In the genomic region with DNA sequence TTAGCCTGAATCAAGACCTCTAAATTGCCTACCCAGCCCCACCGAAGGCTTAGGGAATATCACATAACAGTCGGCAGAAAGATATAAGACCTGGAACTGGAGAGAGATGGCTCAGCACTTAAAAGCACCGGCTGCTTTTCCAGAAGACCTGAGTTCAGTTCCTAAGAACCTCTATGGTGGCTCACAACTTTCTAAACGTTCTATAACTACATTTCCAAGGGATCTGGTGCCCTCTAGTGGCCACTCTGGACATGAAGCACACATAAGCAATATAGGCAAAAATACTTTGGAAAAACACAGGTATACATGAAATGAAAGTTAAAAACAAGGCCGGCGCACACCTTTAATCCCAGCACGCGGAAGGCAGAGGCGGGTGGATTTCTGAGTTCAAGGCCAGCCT, we compare ENCODE assay signal across 1 mouse cellular context.
TF ChIP-seq lines count a peak whose summit lies in the region.

No protein-coding gene starts in this region.

TF ChIP-seq in MEL, 35 proteins besides CTCF, POLR2A, EP300 and RAD21 (continued from another document):
- TF ChIP-seq BHLHE40 (IDR thresholded peaks at IDR 0.05; ENCODE audit: borderline replicate concordance, low read depth, low read length) (peak; percentile 66), GATA1 (IDR thresholded peaks at IDR 0.05; ENCODE audit: low read depth, low read length) (no peak), MYC (IDR thresholded peaks at IDR 0.05; ENCODE audit: low read depth, low read length) (peak; percentile 66; the same call in 1 of the 2 replicates), MAFK (IDR thresholded peaks at IDR 0.05; ENCODE audit: borderline replicate concordance, low read depth, low read length) (peak; percentile 73), HCFC1 (IDR thresholded peaks at IDR 0.05; ENCODE audit: low read depth, low read length) (0 out of 2 replicates have a peak, but pooled peaks have one; percentile 48), POLR2AphosphoS2 (IDR thresholded peaks at IDR 0.05; ENCODE audit: low read length) (no peak), RCOR1 (IDR thresholded peaks at IDR 0.05; ENCODE audit: low read depth, low read length) (0 out of 2 replicates have a peak, but pooled peaks have one; percentile 23), NELFE (IDR thresholded peaks at IDR 0.05; ENCODE audit: low read depth, low read length) (no peak), ZMIZ1 (IDR thresholded peaks at IDR 0.05; ENCODE audit: low read depth, low read length) (no peak), ETS1 (IDR thresholded peaks at IDR 0.05; ENCODE audit: low read depth, low read length) (0 out of 2 replicates have a peak, but pooled peaks have one; percentile 8), TAL1 (IDR thresholded peaks at IDR 0.05; ENCODE audit: low read length) (no peak), KAT2A (conservative IDR thresholded peaks at IDR 0.05; ENCODE audit: low read depth, low read length) (0 out of 2 replicates have a peak, but pooled peaks have one; percentile 21), SMC3 (IDR thresholded peaks at IDR 0.05; ENCODE audit: low read depth, low read length) (peak; percentile 97), E2F4 (IDR thresholded peaks at IDR 0.05; ENCODE audit: borderline replicate concordance, low read depth, low read length) (no peak), JUND (IDR thresholded peaks at IDR 0.05; ENCODE audit: low read depth, low read length) (peak; percentile 64; the same call in 1 of the 2 replicates), TBP (IDR thresholded peaks at IDR 0.05; ENCODE audit: low read depth, low read length) (no peak), GABPA (IDR thresholded peaks at IDR 0.05; ENCODE audit: low read depth, low read length) (no peak), ZNF384 (IDR thresholded peaks at IDR 0.05; ENCODE audit: low read depth, low read length) (peak; percentile 63), ZC3H11A (IDR thresholded peaks at IDR 0.05; ENCODE audit: low read depth, low read length) (peak; percentile 98), POLR2AphosphoS5 (IDR thresholded peaks at IDR 0.05; ENCODE audit: borderline replicate concordance, low read depth, low read length) (no peak), MYB (IDR thresholded peaks at IDR 0.05; ENCODE audit: low read depth, low read length) (no peak), MAX (IDR thresholded peaks at IDR 0.05; ENCODE audit: low read length) (0 out of 2 replicates have a peak, but pooled peaks have one; percentile 43), ELF1 (IDR thresholded peaks at IDR 0.05; ENCODE audit: low read depth, low read length) (peak; percentile 33; the same call in 1 of the 2 replicates), CHD2 (IDR thresholded peaks at IDR 0.05; ENCODE audit: low read length) (no peak), USF1 (IDR thresholded peaks at IDR 0.05; ENCODE audit: low read depth, low read length) (no peak), NRF1 (IDR thresholded peaks at IDR 0.05; ENCODE audit: insufficient read depth, low read depth, low read length, poor library complexity, severe bottlenecking) (no peak)
TF ChIP-seq in MEL: peak in this region for 19.
